Mouse (Mus musculus): ENCODE measurements around the gene Adap1. TPM values are rescaled to one million over a fixed set of nuclear protein-coding genes. Genes with fewer than 3 reads are reported as not detected.

Gene Adap1
- polyA plus RNA-seq, 1 experiment from 2014 or later = 6.2 TPM

DNA sequence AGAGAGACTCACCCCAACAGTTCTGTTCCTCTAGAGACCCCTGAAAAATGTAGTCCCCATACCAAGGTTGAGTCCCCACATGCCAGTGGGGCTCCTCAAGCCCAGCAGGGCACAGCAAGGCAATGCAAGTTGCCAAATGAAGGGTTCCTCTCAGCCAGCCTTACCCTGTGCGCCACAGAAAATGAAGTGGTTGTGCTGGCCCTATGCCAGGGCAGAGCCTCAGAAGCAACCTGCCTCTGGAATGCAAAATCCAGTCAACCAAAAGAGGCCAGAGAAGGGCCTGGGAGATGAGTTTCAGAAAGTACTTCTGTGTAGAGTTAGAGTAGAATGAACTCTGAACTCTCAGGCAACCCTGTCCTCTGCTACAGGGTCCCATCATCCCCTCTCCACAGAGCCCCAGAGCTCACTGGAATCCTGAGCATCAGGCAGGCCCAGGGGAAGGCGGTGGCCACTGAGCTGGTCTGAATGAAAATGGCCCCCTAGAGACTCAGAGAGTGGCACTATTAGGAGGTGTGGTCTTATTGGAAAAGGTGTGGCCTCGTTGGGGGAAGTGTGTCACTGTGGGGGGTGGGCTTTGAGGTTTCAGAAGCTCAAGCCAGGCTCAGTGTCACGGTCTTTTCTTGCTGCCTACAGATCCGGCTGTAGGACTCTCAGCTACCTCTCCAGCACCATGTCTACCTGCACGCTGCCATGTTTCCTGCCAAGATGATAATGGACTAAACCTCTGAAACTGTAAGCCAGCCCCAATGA is 33.4 kb downstream of the Adap1 start:
- no peak overlapping the region for H3K27ac ChIP-seq
- no peaks in the 10 kb centered on the region for H3K27me3 ChIP-seq
- no peak overlapping the region for H3K4me3 ChIP-seq
- WGBS = 47% methylated on average over 6 of the region's 6 CpGs
- no peak for ATAC-seq (ENCODE audit: borderline replicate concordance, extremely low read depth, low FRiP score, low TSS enrichment)
- H3K9ac ChIP-seq = no peak overlapping the region
- H3K4me1 ChIP-seq = peaks cover 3% of the 10 kb centered on the region
- H3K36me3 ChIP-seq = no peaks in the 10 kb centered on the region
- no peak overlapping the region for H3K4me2 ChIP-seq
- H3K9me3 ChIP-seq = no peaks in the 10 kb centered on the region

DNA sequence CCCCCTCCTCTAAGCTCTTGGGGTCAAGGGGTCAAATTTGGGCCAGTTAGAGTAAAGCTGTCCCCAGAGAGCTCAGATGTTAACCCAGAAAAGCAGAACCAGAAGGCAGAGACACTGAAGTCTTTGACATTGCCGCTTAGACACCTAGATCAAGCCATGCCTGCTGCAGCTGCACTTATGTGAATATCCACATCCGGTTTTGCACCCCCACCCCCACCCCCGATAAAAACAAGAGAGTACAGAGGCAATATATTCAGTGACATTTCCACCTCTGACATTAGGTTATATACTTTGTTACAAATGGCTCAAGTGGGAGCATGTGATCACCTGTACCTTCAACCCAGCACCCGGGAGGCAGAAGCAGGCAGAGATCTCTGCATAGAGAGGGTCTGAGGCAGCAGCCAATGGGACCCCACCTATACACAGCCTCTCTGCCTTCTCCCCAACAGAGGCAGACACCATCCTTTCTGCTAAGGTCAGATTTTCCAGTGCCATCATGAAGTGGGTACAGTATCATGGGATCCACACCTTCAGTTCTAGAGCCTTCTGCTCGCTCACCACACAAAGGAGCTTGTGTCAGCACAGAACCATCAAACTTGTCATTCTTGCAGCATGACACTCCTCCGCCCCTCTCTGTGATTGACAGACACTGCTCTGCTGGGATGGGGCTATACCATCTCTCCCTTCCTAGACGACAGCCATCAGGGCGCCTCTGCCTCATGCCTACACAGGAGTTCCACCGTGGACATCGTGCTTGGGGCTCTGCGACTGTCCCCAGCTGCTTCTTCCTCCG is 34.8 kb downstream of the Adap1 start:
- Histone ChIP-seq H3K4me3 (no peak overlapping the region), H3K4me1 (peaks cover 16% of the 10 kb centered on the region), H3K9ac (no peak overlapping the region), H3K27ac (no peak overlapping the region), H3K9me3 (no peaks in the 10 kb centered on the region), H3K4me2 (no peak overlapping the region), H3K36me3 (no peaks in the 10 kb centered on the region), H3K27me3 (no peaks in the 10 kb centered on the region)
- 78% methylated on average over 12 of the region's 12 CpGs for WGBS
- ATAC-seq (ENCODE audit: borderline replicate concordance, extremely low read depth, low FRiP score, low TSS enrichment) = no peak

- no peak for ATAC-seq (ENCODE audit: borderline replicate concordance, extremely low read depth, low FRiP score, low TSS enrichment)
- Histone ChIP-seq H3K27ac (no peak overlapping the region), H3K4me1 (peaks cover 17% of the 10 kb centered on the region), H3K36me3 (no peaks in the 10 kb centered on the region), H3K9me3 (no peaks in the 10 kb centered on the region), H3K9ac (no peak overlapping the region), H3K4me2 (no peak overlapping the region), H3K4me3 (no peak overlapping the region), H3K27me3 (no peaks in the 10 kb centered on the region)
- WGBS = 76% methylated on average over 4 of the region's 4 CpGs
Measured at GRCm38 (mm10) chr5:139288591-139288990, 36.8 kb downstream of the Adap1 start.

GRCm38 (mm10) chr5:139287787-139288186 is 37.6 kb downstream of the Adap1 start:
- Histone ChIP-seq H3K4me1 (peaks cover 17% of the 10 kb centered on the region), H3K9ac (no peak overlapping the region), H3K4me3 (no peak overlapping the region), H3K4me2 (no peak overlapping the region), H3K9me3 (no peaks in the 10 kb centered on the region), H3K27me3 (no peaks in the 10 kb centered on the region), H3K27ac (no peak overlapping the region), H3K36me3 (no peaks in the 10 kb centered on the region)
- ATAC-seq (ENCODE audit: borderline replicate concordance, extremely low read depth, low FRiP score, low TSS enrichment) = no peak
- 84% methylated on average over 4 of the region's 4 CpGs for WGBS

- Histone ChIP-seq H3K27me3 (no peaks in the 10 kb centered on the region), H3K27ac (peak overlapping the region; percentile 75), H3K9ac (no peak overlapping the region), H3K36me3 (no peaks in the 10 kb centered on the region), H3K4me3 (no peak overlapping the region), H3K9me3 (no peaks in the 10 kb centered on the region), H3K4me1 (peaks cover 21% of the 10 kb centered on the region), H3K4me2 (no peak overlapping the region)
- 76% methylated on average over 5 of the region's 5 CpGs for WGBS
- ATAC-seq (ENCODE audit: borderline replicate concordance, extremely low read depth, low FRiP score, low TSS enrichment) = no peak
Measured at GRCm38 (mm10) chr5:139287099-139287498, 38.3 kb downstream of the Adap1 start.

GRCm38 (mm10) chr5:139286142-139286941 is 39.1 kb downstream of the Adap1 start:
- no peaks in the 10 kb centered on the region for H3K36me3 ChIP-seq
- H3K4me2 ChIP-seq = no peak overlapping the region
- H3K9ac ChIP-seq = no peak overlapping the region
- peak overlapping the region; percentile 75 for H3K27ac ChIP-seq
- H3K4me1 ChIP-seq = peaks cover 27% of the 10 kb centered on the region
- ATAC-seq (ENCODE audit: borderline replicate concordance, extremely low read depth, low FRiP score, low TSS enrichment) = peak; percentile 21; the same call in 1 of the 2 replicates
- H3K9me3 ChIP-seq = no peaks in the 10 kb centered on the region
- H3K27me3 ChIP-seq = no peaks in the 10 kb centered on the region
- WGBS = 31% methylated on average over 14 of the region's 14 CpGs
- no peak overlapping the region for H3K4me3 ChIP-seq

DNA sequence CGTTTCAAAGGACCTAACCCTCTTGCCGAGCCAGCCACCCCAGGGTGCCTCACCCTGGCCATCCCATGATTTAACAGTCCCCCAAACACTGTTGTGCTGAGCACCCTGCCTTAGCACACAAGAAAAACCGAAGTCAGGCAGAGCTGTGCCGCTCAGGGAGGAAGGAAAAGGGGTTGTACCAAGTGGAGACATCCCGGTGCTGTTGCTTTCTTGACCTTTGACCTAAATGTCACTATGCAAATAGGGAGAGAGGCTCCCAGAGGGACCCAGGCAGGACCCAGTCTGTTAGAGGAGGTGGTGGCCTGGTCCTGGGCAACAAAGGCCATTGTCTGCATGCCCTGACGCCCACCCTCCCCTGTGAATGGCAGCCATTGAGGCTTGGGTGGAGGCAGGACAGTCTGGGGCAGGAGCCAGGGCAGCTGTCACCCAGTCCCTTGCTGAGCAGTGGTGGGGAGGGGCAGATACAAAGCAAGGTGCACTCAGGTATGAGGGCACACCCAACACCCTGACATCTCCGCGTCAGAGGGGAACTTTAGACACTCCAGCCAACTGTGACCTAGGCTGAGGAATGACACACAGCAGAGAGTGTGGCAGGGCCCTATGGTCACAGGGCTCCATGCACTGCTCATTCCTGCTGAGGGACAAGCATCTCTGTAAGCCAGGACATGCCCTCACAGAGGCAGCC is 39.9 kb downstream of the Adap1 start:
- Histone ChIP-seq H3K36me3 (no peaks in the 10 kb centered on the region), H3K4me2 (no peak overlapping the region), H3K9me3 (no peaks in the 10 kb centered on the region), H3K27me3 (no peaks in the 10 kb centered on the region), H3K9ac (no peak overlapping the region), H3K4me3 (no peak overlapping the region), H3K27ac (peak overlapping the region; percentile 75), H3K4me1 (peaks cover 28% of the 10 kb centered on the region)
- WGBS = 39% methylated on average over 8 of the region's 8 CpGs
- no peak for ATAC-seq (ENCODE audit: borderline replicate concordance, extremely low read depth, low FRiP score, low TSS enrichment)

- 89% methylated on average over 14 of the region's 14 CpGs for WGBS
- H3K27me3 ChIP-seq = no peaks in the 10 kb centered on the region
- H3K9me3 ChIP-seq = no peaks in the 10 kb centered on the region
- no peaks in the 10 kb centered on the region for H3K36me3 ChIP-seq
- H3K27ac ChIP-seq = no peak overlapping the region
- H3K4me2 ChIP-seq = no peak overlapping the region
- no peak overlapping the region for H3K4me3 ChIP-seq
- H3K9ac ChIP-seq = no peak overlapping the region
- ATAC-seq (ENCODE audit: borderline replicate concordance, extremely low read depth, low FRiP score, low TSS enrichment) = no peak
- H3K4me1 ChIP-seq = peaks cover 28% of the 10 kb centered on the region
Measured at GRCm38 (mm10) chr5:139283460-139284180, 41.8 kb downstream of the Adap1 start.

DNA sequence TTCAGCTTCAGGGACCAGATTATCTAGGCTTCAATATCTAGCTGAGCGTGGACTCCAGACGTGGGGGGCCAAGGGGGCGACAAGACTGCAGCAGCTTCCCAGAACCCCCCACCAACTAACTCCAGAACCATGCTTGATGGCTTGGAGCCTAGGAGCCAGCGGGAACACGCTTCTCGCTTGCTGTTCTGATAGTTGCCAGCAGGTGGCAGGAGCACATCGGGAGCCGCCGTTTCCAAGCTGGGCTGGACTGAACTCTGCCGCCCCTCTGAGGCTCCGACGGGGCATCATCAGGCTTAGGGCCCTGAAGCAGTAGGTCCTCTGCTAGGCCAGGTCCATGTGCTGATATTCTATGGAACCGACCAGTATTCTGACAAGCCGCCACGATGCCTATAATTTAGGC is 43.2 kb downstream of the Adap1 start:
- H3K4me2 ChIP-seq = peak overlapping the region; percentile 17; the same call in 1 of the 2 replicates
- 5% methylated on average over 15 of the region's 15 CpGs for WGBS
- peak; percentile 62 for ATAC-seq (ENCODE audit: borderline replicate concordance, extremely low read depth, low FRiP score, low TSS enrichment)
- H3K4me1 ChIP-seq = peaks cover 28% of the 10 kb centered on the region
- no peaks in the 10 kb centered on the region for H3K9me3 ChIP-seq
- no peaks in the 10 kb centered on the region for H3K36me3 ChIP-seq
- no peak overlapping the region for H3K9ac ChIP-seq
- no peak overlapping the region for H3K4me3 ChIP-seq
- no peaks in the 10 kb centered on the region for H3K27me3 ChIP-seq
- H3K27ac ChIP-seq = peak overlapping the region; percentile 58

- no peak overlapping the region for H3K9ac ChIP-seq
- no peaks in the 10 kb centered on the region for H3K27me3 ChIP-seq
- no peaks in the 10 kb centered on the region for H3K9me3 ChIP-seq
- H3K4me3 ChIP-seq = no peak overlapping the region
- peaks cover 21% of the 10 kb centered on the region for H3K4me1 ChIP-seq
- WGBS = 38% methylated on average over 10 of the region's 11 CpGs
- peak overlapping the region; percentile 58 for H3K27ac ChIP-seq
- peak; percentile 55; the same call in 1 of the 2 replicates for ATAC-seq (ENCODE audit: borderline replicate concordance, extremely low read depth, low FRiP score, low TSS enrichment)
- peak overlapping the region; percentile 17; the same call in 1 of the 2 replicates for H3K4me2 ChIP-seq
- H3K36me3 ChIP-seq = no peaks in the 10 kb centered on the region
Measured at GRCm38 (mm10) chr5:139281373-139282112, 43.9 kb downstream of the Adap1 start.

Data from lung, embryonic 15.5 days (tissue).